ENCODE assay signal across 7 mouse cellular contexts in the genomic region with DNA sequence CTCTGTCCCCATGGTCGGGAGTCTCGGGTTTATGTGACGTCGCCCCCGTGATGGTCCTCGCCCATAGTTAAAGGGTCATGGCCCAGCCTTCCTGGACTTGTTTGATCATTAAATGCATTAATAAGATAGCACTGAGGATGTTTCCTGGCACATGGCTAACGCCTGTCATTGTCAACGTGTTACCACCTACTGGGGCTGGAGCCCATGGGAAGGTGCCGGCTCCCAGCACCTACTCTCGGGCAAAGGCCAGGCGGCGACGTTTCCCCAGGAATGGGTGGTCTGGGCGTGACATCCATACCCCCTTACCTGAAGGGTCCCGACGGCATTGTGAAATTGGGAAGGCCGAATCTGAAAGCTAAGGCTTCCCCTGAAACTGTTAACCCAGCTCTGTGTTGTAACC. TPM values are rescaled to one million over a fixed set of nuclear protein-coding genes. Genes with fewer than 3 reads are reported as not detected.
A peak's percentile ranks its signal among the peaks of the same experiment; 100 is the strongest.
DNase-seq lines count a peak whose midpoint lies in the region; ATAC-seq lines count a peak whose summit lies in the region.

No protein-coding gene starts in this region.

- peaks cover 4% of the 10 kb centered on the region; the same call in 1 of the 2 replicates for H3K36me3 ChIP-seq in neural tube, embryonic 11.5 days (ENCODE audit: control insufficient read depth, insufficient read depth, low read length)
- peaks cover 27% of the 10 kb centered on the region for H3K36me3 ChIP-seq in erythroblast, embryonic 14.5 days (ENCODE audit: control insufficient read depth)
- H3K36me3 ChIP-seq in limb, embryonic 11.5 days (ENCODE audit: control insufficient read depth, insufficient read depth, low read length), result no peaks in the 10 kb centered on the region
- peaks cover 13% of the 10 kb centered on the region for H3K36me3 ChIP-seq in stomach, embryonic 14.5 days (ENCODE audit: control insufficient read depth, insufficient read depth, low read length)

- H3K9ac ChIP-seq in neural tube, embryonic 11.5 days (ENCODE audit: low read length), result peak overlapping the region; percentile 54
- H3K9ac ChIP-seq in limb, embryonic 11.5 days (ENCODE audit: low read length), result peak overlapping the region; percentile 64
- H3K9ac ChIP-seq in stomach, embryonic 14.5 days (replicated peaks; ENCODE audit: low read depth, low read length), result peak overlapping the region; percentile 36

- no peaks in the 10 kb centered on the region for H3K27me3 ChIP-seq in neural tube, embryonic 11.5 days (ENCODE audit: control insufficient read depth, insufficient read depth, low read length)
- H3K27me3 ChIP-seq in erythroblast, embryonic 14.5 days (ENCODE audit: control insufficient read depth), result no peaks in the 10 kb centered on the region
- no peaks in the 10 kb centered on the region for H3K27me3 ChIP-seq in limb, embryonic 11.5 days (ENCODE audit: control insufficient read depth, insufficient read depth, low read length)
- no peaks in the 10 kb centered on the region for H3K27me3 ChIP-seq in stomach, embryonic 14.5 days (ENCODE audit: control insufficient read depth, insufficient read depth, low read length)

- H3K4me2 ChIP-seq in neural tube, embryonic 11.5 days (ENCODE audit: low read depth), result peak overlapping the region; percentile 82
- peak overlapping the region; percentile 93 for H3K4me2 ChIP-seq in limb, embryonic 11.5 days (ENCODE audit: low read depth, severe bottlenecking)
- H3K4me2 ChIP-seq in stomach, embryonic 14.5 days (replicated peaks; ENCODE audit: low read depth, low read length), result peak overlapping the region; percentile 96

- H3K4me1 ChIP-seq in neural tube, embryonic 11.5 days (ENCODE audit: control insufficient read depth, insufficient read depth, low read length), result 0 out of 2 replicates have a peak, but pooled peaks cover 4% of the 10 kb centered on the region
- peaks cover 20% of the 10 kb centered on the region for H3K4me1 ChIP-seq in erythroblast, embryonic 14.5 days (ENCODE audit: control insufficient read depth)
- H3K4me1 ChIP-seq in limb, embryonic 11.5 days (ENCODE audit: control insufficient read depth, insufficient read depth, low read length), result no peaks in the 10 kb centered on the region
- 0 out of 2 replicates have a peak, but pooled peaks cover 8% of the 10 kb centered on the region for H3K4me1 ChIP-seq in stomach, embryonic 14.5 days (ENCODE audit: control insufficient read depth, insufficient read depth, low read length)

- ATAC-seq in neural tube, embryonic 11.5 days (ENCODE audit: insufficient read depth, low FRiP score, low TSS enrichment), result no peak
- ATAC-seq in limb, embryonic 11.5 days (ENCODE audit: insufficient number of reproducible peaks, low FRiP score, low TSS enrichment, low read depth), result no peak; the same call in 1 of the 2 replicates
- no peak for ATAC-seq in stomach, embryonic 14.5 days (ENCODE audit: insufficient number of reproducible peaks, insufficient read depth, low FRiP score, low read depth)

- H3K9me3 ChIP-seq in neural tube, embryonic 11.5 days (ENCODE audit: control insufficient read depth, low read length), result no peaks in the 10 kb centered on the region
- H3K9me3 ChIP-seq in erythroblast, embryonic 14.5 days (ENCODE audit: control insufficient read depth, low read length), result no peaks in the 10 kb centered on the region
- H3K9me3 ChIP-seq in limb, embryonic 11.5 days (ENCODE audit: control insufficient read depth, low read length), result no peaks in the 10 kb centered on the region
- no peaks in the 10 kb centered on the region for H3K9me3 ChIP-seq in stomach, embryonic 14.5 days (ENCODE audit: control insufficient read depth, low read depth, low read length)

- DNase-seq in neural tube, embryonic 11.5 days (ENCODE audit: low spot score), result no peak
- DNase-seq in neural tube, embryonic 10.5 days (ENCODE audit: extremely low spot score, low spot score), result no peak
- DNase-seq in limb, embryonic 11.5 days (ENCODE audit: low spot score), result no peak
- DNase-seq in c-Kit-positive CD71-positive TER-119-positive erythroid progenitor cells, embryonic 14.5 days (ENCODE audit: low spot score), result no peak
- DNase-seq in kidney, postnatal 4 days, result no peak

- H3K27ac ChIP-seq in neural tube, embryonic 11.5 days (ENCODE audit: low read depth, low read length), result no peak overlapping the region
- no peak overlapping the region for H3K27ac ChIP-seq in limb, embryonic 11.5 days (replicated peaks; ENCODE audit: low read depth, low read length)
- 0 out of 2 replicates have a peak overlapping the region, but pooled peaks have one; percentile 11 for H3K27ac ChIP-seq in stomach, embryonic 14.5 days (ENCODE audit: low read length)

- H3K4me3 ChIP-seq in neural tube, embryonic 11.5 days (ENCODE audit: low read depth, low read length), result peak overlapping the region; percentile 59
- H3K4me3 ChIP-seq in erythroblast, embryonic 14.5 days (replicated peaks), result peak overlapping the region; percentile 79
- H3K4me3 ChIP-seq in limb, embryonic 11.5 days (ENCODE audit: low read depth, low read length), result peak overlapping the region; percentile 62
- peak overlapping the region; percentile 61 for H3K4me3 ChIP-seq in stomach, embryonic 14.5 days (ENCODE audit: low read depth, low read length)

- 4% methylated on average over 17 of the region's 17 CpGs for WGBS in neural tube, embryonic 11.5 days
- WGBS in limb, embryonic 11.5 days, result 1% methylated on average over 17 of the region's 17 CpGs
- under 1% methylated on average over 17 of the region's 17 CpGs for WGBS in stomach, embryonic 14.5 days

RNA-seq across cellular contexts. Expression of gene Tom1, which starts 0.8 kb away (rescaled TPM):
- polyA plus RNA-seq in neural tube, embryonic 11.5 days (2014; fragmentation: Nextera tagmentation; extraction: Ambion mirVana), result 31.1 and 38.6 TPM in 2 replicates
- polyA plus RNA-seq in erythroblast, embryonic 14.5 days (2012), result 0.33 and 0.47 TPM in 2 replicates
- polyA plus RNA-seq in limb, embryonic 11.5 days (2014; fragmentation: Nextera tagmentation; extraction: Ambion mirVana), result 30.1 and 35.0 TPM in 2 replicates
- polyA plus RNA-seq in stomach, embryonic 14.5 days (2014; fragmentation: Nextera tagmentation; extraction: Ambion mirVana), result 24.1 and 27.5 TPM in 2 replicates

RNA-seq across cellular contexts. Expression of gene Hmgxb4, which starts 41.1 kb away (rescaled TPM):
- polyA plus RNA-seq in neural tube, embryonic 11.5 days (2014; fragmentation: Nextera tagmentation; extraction: Ambion mirVana), result 48.0 and 49.0 TPM in 2 replicates
- 0.45 and 1.3 TPM in 2 replicates for polyA plus RNA-seq in erythroblast, embryonic 14.5 days (2012)
- 49.7 and 49.9 TPM in 2 replicates for polyA plus RNA-seq in limb, embryonic 11.5 days (2014; fragmentation: Nextera tagmentation; extraction: Ambion mirVana)
- polyA plus RNA-seq in stomach, embryonic 14.5 days (2014; fragmentation: Nextera tagmentation; extraction: Ambion mirVana), result 44.4 and 51.5 TPM in 2 replicates

RNA-seq across cellular contexts. Expression of gene Hmox1, which starts 59.1 kb away (rescaled TPM):
- polyA plus RNA-seq in neural tube, embryonic 11.5 days (2014; fragmentation: Nextera tagmentation; extraction: Ambion mirVana), result 15.9 and 16.1 TPM in 2 replicates
- 3.0 and 5.4 TPM in 2 replicates for polyA plus RNA-seq in erythroblast, embryonic 14.5 days (2012)
- 11.9 and 16.0 TPM in 2 replicates for polyA plus RNA-seq in limb, embryonic 11.5 days (2014; fragmentation: Nextera tagmentation; extraction: Ambion mirVana)
- 7.7 and 8.7 TPM in 2 replicates for polyA plus RNA-seq in stomach, embryonic 14.5 days (2014; fragmentation: Nextera tagmentation; extraction: Ambion mirVana)

Comparison
In these comparisons a context has a peak if more than half of its experiments do, and no peak if none do; other contexts are left out.
1. RNA of gene Tom1, which starts 0.8 kb away (polyA plus RNA-seq): 31.1 to 38.6 TPM in neural tube, embryonic 11.5 days, 30.1 to 35.0 TPM in limb, embryonic 11.5 days and 24.1 to 27.5 TPM in stomach, embryonic 14.5 days; 0.33 to 0.47 TPM in erythroblast, embryonic 14.5 days; every median in the first group is over 10 times any median in the second.
2. RNA of gene Hmgxb4, which starts 41.1 kb away (polyA plus RNA-seq): 44.4 to 51.5 TPM in stomach, embryonic 14.5 days, 49.7 to 49.9 TPM in limb, embryonic 11.5 days and 48.0 to 49.0 TPM in neural tube, embryonic 11.5 days; 0.45 to 1.3 TPM in erythroblast, embryonic 14.5 days; every median in the first group is over 10 times any median in the second.
3. Peak in every context shown above with its lines, with median percentiles within 50 percentile points of each other: H3K4me2 ChIP-seq, H3K4me3 ChIP-seq and H3K9ac ChIP-seq.